Mouse (Mus musculus) MN1 (cell line): ENCODE data around the gene Dtx1.

Experiments
- DNase-seq: peaks from one replicate; pipeline ENCODE4 v3.0.0-alpha.2; 2016; ENCODE audit warnings: low spot score

The Dtx1 gene

DNA sequence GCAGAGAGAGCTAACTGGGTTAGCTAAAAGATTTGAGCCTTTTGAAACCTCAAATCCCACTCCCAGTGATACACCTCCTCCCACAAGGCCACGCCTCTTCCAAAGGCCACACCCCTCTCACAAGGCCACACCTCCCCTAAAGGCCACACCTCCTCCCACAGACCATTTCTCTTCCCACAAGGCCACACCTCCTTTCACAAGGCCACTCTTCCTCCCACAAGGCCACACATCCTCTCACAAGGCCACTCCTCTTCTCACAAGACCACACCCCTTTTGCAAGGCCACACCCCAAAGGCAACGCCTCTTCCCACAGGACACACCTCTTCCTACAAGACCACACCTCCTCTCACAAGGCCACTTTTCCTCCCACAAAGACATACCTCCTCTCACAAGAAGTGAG lies 34.2 kb downstream of the Dtx1 start:
- no peak for DNase-seq

DNA sequence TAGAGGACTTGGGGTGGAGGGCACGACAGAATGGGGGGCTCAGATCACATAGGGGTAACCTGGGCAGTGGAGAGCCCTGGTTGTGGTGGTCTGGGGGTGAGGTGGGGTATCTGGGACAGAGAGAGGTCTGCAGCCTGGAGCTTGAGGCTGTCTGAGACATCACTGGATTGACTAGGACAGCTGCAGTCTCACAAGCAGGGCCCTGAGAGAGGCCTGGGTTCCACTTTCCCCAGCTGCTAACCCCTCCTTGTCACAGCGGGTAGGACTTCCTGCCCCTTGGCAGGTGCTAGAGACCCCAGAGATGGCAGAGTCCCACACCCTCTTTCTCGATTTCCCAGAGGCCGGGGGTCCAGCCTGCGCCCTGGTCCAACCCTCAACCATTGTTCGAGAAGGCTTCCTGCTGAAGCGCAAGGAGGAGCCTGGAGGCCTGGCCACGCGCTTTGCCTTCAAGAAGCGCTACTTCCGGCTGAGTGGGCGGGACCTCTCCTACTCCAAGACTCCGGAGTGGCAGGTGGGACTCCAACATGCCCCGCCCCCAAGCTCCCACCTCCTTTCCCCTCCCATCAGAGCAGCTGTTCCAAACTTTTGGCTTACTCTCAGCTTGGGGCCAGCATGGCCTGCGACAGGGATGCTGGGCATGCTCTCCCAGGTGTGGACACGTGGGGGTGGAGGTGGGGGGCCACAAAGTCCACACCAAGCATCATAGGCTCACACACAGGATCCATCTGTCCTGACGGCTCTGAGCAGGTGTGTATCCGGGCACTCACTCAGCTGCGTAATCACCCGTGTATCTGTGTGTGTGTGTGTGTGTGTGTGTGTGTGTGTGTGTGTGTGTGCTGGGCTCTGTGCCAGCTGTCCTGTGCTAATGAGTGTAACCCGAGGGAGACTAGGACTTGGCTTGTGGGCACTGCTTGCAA lies 37.2 kb downstream of the Dtx1 start:
- DNase-seq = peak; percentile 42

DNA sequence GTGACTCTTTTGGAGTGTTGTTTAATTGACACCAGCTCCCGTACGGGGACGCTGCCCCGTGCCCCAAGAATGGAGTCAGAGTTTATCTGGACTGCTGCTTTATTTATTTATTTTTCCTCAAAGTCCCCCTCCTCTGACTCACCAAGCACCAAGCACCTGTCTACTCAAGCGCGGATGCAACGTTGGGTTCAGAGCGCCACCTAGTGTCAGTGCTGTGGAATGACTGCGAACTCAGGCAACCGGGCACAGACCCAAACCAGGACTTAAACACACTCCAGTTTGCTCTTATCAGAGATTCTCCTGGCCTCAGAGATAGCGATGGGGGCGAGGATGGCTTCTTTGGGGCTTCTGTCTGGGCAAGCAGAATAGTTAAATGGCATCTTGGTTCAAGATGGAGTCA lies 38.1 kb downstream of the Dtx1 start:
- DNase-seq = peak; percentile 72

DNA sequence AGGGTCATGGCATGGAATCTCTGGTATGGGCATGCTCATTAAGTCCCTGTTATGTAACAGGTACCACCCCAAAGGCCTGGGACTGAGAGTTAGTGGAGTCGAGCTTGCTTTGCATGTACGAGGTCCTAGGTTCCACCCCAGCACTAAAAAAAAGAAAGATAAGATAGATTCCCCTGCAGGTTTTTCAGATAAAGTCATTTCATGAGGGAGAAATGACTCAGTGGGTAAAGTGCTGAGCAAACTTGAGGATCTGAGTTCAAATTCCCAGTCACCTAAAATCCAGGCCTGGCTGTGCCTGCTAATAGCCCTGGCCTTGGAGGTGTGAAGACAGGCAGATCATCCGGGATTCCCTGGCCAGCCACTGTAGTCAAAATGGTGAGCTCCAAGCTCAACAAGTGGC lies 39.9 kb downstream of the Dtx1 start:
- DNase-seq = no peak

DNA sequence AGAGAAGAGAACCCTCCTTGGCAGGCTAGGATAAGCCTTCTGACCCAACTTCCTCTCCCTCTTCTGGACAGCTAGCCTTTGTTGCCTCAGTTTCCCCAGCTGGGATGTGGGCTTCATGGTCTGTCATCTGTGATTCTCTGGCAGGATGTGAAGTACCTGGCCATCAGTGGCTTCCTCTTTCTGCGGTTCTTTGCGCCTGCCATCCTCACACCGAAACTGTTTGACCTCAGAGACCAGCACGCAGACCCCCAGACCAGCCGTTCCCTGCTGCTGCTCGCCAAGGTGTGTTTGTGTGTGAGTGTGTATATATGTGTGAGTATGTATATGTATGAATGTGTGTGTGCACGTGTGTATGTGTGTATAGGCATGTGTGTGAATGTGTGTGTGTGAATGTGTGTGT lies 41.6 kb downstream of the Dtx1 start:
- no peak for DNase-seq

DNA sequence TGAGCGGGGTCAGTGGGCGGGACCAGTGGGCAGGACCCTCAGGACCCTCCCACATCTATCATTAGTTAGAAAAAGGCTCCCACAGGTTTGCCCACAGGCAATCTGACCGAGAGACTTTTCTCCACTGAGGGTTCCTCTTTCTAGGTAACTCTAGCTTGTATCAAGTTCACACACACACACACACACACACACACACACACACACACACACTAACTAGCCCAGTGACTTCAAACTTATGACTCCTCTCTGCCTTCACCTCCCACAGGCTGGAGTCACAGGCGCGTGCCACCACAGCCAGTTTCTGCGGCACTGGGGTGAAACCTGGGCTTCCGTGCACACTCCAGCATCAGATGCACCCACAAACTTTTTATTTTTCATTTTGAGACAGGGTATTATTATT lies 43.0 kb downstream of the Dtx1 start:
- no peak for DNase-seq

DNA sequence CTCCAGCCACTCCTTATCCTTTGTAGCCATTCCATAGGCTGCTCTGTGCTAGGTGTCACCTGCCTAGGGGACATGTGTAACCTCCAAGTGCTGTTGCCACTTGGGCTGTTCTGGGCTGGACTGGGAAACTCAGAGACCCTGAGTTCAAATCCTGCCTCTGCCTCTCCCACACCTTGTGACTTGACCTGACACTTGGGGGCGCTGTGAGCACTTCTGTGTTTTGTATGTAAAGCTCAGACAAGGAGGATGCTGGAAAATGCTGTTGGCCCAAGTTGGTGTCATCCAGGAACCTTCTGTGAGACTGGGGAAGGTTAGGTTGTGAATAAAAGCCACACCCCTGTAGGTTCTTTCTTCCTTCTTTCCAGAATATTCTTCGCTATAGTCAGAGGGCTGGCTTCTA lies 46.8 kb downstream of the Dtx1 start:
- no peak for DNase-seq

DNA sequence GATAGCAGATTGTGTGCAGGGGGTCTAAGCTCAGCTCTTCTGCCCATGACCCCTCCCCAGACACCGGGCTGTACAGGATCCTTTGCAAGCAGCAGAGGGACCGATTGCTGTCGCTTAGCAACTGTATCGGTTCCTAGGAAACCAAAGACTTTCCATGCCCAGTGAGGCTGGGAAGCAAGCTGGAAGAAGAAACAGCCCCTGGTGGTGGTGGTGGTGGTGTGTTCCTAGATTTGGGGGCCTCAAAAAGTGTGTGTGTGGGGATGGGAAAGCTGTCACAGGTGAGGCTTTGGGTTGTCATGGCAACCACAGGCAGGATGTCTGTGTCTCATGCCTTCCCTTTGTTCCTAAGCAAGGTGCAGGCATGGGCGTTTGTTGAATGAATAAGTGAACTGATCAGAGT lies 50.9 kb downstream of the Dtx1 start:
- no peak for DNase-seq

DNA sequence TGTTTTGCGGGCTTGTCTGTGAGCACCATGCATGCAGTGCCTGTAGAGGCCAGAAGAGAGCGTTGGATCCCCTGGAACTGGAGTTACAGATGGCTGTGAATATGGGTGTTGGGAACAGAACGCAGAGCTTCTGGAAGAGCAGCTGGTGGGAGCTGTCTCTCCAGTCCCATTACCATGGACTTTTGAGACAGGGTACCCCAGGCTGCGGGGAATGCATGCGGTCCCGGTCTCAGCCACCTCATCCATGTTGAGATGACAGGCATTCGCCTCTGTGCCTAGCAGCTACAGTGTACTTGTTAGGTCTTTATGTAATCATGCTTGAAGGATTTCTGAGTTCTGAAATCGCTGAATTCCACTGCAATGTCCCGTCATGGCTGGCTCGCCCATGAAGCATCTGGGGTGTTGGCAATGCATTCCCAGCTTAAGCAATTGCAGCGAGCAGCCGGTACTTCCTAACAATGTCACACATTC lies 55.4 kb downstream of the Dtx1 start:
- no peak for DNase-seq

DNA sequence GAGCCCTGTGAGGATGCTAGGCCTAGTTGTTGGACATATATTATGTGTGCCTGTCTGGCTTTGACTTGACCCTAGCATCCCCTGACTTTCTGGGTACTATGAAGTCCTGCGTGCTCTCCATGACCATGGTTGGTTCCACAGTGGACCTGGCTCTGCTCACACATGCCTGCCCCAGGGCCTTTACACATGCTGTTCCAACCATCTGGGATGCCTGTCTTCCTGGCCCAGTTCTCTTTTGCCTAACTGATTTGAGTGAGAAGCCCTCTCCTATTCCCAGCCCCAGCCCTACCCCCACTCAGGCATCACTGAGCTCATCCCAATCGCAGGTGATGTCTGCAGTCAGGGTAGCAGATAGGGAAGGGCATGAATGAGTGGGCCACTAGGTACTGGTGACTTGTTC lies 57.9 kb downstream of the Dtx1 start:
- DNase-seq = no peak

DNA sequence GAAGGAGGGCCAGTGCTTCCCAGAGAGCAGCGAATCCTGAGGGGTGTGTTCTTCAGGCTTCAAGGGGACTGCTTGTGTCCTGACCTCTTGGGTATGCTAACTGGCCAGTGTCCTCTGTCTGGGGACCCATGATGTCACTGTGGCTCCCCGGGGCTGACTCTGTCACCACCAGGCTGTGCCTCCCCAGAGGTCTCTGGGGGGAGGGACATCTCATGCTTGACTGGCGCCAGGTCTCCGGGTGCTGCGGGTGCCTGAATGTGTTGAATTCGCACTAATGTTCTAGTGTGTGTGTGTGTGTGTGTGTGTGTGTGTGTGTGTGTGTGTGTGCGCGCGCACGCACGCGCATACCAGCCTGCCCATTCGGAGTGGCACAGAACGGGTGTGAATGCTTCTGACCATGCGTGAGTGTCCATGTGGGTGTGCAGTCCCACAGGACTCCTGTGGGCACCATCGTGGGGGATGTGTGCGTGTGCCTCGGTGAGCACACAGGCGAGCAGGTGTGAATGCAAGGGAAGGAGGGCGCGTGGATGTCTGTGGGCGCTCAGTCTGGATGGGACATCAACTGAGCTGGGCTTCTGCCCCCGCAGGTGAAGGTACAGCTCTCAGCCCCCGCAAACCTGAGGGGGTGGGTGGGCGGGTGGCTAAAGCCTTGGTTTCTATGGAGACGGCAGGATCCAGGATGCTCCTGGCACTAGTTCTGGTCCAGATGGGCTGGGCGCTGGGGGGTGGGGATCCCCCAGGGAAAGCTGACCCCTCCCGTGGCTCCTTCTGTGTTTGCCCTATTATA lies 58.6 kb downstream of the Dtx1 start:
- no peak for DNase-seq

DNA sequence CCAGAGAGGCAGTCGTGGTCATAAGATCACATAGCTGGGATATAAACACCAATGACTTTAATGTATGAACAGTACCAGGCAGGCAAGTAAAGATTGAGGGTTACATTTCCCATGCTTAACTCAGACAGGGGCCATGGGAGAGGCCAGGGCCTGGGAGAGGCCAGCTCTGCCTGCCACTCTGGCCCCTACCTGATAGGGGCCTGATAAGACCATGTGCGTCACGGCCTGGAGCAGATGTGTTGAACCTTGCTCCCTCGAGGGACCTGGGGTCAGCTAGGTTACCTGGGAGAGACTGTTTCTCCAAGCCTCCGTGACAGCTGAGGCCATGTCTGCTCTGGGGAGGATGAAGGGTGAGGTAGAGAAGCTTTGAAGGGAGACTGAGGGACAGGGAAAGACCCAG lies 60.5 kb downstream of the Dtx1 start:
- DNase-seq = no peak

DNA sequence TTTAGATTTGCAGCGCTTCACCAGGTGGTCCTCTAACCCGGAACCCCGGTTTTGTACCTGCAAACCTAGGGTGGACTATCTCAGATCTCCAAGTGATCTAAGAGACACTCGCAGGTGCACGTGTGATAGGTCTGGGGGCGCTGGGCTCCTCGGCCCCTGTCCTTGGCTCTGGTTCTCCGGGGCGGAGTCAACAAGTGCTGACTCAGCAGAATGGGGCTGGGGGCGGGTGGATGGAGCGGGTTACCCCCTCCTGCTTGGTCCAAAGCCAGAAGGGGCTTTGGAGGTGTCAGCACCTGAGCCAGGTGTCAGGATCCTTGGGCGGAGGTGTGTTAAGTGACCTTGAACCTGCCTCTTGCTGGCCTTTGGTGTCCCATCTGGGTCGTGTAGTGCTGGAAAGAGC lies 61.8 kb downstream of the Dtx1 start:
- DNase-seq = no peak

DNA sequence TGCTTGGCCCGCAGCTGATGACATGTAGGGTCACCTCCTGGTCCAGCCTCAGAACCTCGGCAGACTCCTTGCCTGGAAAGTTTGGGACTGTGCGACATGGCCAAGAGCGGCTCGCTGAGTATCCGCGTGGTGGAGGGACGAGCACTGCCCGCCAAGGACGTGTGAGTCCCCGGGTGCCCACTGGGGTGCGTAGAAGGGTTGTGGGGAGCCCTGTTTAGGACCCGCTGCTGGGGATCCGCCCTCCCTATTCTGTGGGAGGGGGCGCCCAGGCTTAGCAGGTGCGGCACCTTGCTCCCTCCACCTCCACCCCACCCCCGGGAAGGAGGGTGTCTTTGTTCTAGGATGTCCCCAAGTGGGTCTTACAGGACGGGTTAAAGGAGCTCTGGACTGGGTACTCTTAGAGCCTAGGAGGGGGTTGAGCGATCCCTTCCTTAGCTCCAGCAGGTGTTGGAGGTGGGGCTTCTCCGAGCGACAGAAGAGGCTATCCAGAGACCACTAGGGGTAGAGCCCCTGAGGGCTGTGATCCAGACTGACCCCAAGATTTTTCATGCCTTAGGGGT lies 62.3 kb downstream of the Dtx1 start:
- no peak for DNase-seq

DNA sequence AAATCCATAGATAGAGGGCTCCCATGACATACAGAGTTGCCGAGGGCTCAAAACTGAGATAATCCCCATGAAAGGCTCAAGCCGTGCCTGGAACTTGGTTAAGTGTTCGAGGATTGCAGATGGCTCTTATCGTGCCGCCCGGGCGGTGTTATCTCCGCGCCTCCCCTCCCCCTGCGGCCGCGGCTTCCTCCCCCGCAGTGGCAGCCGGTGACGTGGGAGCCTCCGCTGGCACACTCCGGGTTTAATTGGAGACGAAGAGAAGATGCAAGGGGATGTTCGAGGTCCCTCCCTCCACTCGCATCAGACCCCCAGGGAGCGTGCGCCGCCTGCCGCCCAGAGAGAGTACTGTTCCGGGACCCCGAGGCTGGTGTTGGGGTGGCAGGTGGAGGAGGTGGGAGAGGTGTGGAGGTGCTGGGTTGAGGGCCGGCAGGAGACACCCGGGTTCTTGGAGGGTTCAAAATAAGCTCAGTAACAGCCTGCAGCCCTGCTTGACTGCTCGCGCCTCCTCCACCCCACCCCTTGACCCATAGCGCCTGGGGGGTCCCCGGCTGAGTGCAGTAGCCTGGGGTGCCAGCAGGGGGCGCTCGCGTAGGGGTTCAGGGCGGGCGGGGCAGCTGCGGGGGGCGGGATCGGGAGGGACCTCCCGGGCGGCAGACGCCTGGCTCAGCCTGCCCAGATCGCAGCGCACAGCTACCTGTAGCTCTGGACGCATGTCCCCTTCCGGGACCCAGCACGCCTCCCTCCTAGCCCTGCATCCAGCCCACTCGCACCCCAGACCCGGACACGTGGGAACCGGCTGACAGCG lies 63.0 kb downstream of the Dtx1 start, which contains the start of gene Rasal1:
TSS of gene Rasal1 (plus strand) at position 244 of the 805 bp plus-strand sequence.
- DNase-seq = peak; percentile 49

DNA sequence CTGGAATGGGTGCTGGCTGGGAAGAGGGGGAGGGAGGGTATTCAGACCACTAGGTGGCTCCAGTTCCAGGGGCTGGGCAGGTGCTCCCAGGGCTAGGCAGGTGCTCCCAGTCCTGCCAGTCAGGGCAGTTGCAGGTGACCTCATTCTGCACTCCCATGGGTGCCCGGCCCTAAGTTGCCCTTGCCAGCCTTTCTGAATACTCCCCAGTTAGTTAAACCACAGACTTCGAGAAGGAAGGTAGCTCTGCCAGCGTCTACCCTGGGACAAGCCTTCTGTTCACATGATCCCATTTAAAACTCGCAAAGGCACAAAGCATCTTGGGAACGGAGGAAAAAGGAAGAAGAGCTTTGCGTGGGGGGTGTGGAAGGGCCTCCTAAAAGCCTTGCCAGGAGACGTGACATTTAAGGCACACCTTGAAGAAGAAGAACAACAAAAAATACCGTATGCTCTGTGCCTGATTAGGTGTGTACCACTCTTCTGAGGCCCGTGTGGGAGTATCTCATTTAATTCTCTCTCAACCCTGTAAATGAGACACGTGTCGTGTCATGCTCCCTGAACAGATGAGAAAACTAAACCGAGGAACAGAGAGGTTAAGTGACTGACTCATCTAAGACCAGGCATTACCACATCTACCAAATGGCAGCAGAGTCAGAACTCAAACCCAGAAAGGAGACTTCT lies 63.8 kb downstream of the Dtx1 start:
- no peak for DNase-seq

DNA sequence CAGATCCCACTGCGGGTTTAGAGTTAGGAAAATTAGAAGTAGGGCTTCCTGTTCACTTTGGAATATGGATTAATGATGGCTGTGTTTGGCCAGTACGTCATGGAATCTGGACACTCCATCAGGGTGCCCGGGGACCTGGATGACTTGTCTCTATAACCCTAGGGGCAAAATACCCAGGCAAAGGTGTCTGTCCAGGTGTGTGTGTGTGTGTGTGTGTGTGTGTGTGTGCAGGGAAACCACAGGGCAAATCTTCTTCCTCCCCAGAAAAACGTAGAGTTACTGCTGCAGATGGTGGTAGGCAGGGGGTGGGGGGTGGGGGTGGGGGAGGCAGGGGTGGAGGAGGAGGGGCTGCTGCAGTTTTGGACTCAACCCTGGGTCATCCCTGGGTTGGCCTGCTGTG lies 64.4 kb downstream of the Dtx1 start:
- DNase-seq = no peak

DNA sequence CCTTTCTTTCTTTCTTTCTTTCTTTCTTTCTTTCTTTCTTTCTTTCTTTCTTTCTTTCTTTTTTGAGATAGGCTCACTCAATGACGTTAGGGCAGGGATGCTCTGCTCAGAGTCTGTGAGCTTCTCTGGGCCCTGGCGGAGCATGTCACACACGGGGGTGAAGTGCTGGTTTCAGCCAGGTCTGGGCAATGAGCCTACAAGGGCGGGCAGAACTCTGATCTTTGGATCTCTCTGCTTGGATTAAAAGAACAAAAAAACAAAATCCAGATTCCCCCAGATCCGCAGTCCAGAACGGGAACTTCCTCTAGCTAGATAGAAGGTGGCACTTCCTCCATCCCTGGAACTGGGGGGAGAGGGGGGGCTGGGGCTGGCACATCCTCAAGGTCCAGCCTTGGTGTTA lies 65.9 kb downstream of the Dtx1 start:
- peak; percentile 27 for DNase-seq

DNA sequence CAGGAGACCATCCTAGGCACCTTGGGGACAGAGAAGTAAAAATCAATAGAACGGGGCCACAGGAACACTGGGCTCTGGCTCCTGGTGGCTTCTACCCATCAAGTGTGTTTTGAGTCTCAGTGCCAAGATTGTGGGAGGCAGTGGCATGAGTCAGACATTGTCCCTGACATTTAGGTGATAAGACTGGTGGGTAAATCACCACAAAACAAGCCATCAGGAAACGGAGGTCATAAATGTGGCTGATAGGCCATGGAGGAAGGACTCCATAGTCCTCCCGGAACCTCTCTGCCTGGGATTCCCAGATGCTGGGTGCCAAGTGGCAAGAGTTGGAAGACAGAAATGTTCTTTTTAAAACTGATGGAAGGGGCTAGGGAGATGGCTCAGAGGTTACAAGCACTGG lies 67.5 kb downstream of the Dtx1 start:
- no peak for DNase-seq

DNA sequence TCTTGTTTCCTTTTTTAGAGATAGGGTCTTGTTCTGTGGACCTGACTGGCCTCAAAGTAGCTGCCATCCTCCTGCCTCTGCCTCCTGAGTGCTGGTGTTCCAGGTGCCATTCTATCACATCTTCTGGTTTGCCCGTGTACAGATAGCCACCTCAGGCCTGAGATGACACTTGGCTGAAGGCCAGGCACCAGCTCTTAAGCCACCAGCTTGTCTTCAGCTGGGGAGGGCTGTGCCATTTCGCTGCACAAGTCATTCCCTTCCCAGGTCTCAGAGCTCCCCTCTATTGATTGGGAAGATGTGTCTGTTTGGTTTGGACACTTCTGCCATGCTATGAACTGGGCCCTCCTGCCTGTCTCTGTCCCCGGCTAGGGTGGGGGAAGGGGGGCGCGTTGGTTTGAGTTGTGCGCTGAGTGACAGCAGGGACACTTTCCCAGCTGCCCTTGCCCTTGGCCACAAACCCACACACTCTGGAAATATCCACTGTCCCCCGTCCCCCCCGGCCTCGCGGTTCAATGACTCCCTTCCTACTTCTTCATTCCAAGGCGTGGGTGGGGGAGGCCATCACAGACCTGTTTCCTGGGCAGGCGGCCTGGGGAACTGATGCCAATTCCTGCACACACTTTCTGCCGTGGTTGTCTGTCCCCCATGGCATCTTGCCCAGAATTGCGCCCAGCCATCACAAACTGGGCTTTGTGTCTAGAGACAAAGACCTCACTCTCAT lies 68.2 kb downstream of the Dtx1 start:
- peak; percentile 55 for DNase-seq

DNA sequence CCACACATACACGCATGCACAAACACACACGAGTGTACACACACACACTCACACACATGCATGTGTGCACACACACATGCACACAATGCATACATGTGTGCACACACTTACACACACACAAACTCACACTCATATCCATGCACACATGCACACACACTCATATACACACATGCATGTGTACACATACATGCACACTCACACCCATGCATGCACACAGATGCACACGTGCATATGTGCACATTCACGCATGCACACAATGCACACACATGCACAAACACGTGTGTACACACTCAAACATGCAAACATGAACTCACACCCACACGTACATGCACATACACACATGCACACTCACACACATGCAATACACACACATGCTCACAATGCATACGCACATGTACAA lies 71.6 kb downstream of the Dtx1 start:
- DNase-seq = no peak
